13 mouse cellular contexts compared by ENCODE assay signal in the genomic region with DNA sequence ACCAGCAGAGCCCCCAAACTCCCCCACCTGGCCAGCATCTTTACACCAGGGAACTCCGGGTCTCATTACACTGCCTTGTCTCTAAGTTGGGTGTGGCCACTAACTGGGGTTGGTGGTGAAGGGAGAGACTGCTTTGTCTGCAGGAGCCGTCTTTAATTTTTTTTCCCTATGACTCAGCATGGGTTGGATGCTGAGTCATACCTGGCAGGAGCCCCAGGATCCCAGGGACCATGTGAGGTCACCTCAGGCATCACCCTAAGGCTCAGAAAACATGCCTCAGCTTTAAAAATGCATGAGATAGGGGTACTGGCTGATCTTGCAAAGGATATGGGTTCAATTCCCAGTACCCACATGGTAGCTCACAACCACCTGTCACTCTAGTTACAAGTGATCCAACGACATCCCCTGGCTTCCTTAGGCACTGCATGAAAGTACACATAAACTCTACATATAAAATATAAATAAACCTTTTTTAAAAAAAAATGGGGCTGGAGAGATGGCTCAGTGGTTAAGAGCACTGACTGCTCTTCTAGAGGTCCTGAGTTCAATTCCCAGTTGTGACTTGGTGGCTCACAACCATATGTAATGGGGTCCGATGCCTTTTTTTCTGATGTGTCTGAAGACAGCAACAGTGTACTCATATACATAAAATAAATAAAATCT. TPM values are rescaled to one million over a fixed set of nuclear protein-coding genes. Genes with fewer than 3 reads are reported as not detected.
DNase-seq lines count a peak whose midpoint lies in the region; ATAC-seq lines count a peak whose summit lies in the region.
"Had no signal": no experiment of that assay in that cellular context is flagged by ENCODE, and none has a peak within 500 bp of the region (broad histone marks: within the 10 kb centered on the region; RNA-seq: fewer than 3 reads in every experiment).

No protein-coding gene starts in this region.

- WGBS in liver, embryonic 11.5 days, result 48% methylated on average over 4 of the region's 4 CpGs
- WGBS in liver, embryonic 16.5 days (ENCODE audit: insufficient replicate concordance), result 29% methylated on average over 4 of the region's 4 CpGs
- 66% methylated on average over 4 of the region's 4 CpGs for WGBS in midbrain, embryonic 15.5 days
- WGBS in heart, embryonic 11.5 days (ENCODE audit: insufficient replicate concordance), result 53% methylated on average over 4 of the region's 4 CpGs

- H3K9ac ChIP-seq in liver, embryonic 11.5 days (ENCODE audit: low read depth, low read length), result no peak overlapping the region
- no peak overlapping the region for H3K9ac ChIP-seq in liver, embryonic 16.5 days (ENCODE audit: low read depth, low read length)
- no peak overlapping the region for H3K9ac ChIP-seq in midbrain, embryonic 15.5 days
- H3K9ac ChIP-seq in heart, embryonic 11.5 days (ENCODE audit: low read depth, low read length), result no peak overlapping the region
- H3K9ac ChIP-seq: forebrain, embryonic 12.5 days; hindbrain, embryonic 15.5 days; limb, embryonic 13.5 days; neural tube, embryonic 12.5 days had no signal

- no peaks in the 10 kb centered on the region; the same call in 1 of the 2 replicates for H3K9me3 ChIP-seq in liver, embryonic 11.5 days (ENCODE audit: control insufficient read depth, low read length)
- no peaks in the 10 kb centered on the region for H3K9me3 ChIP-seq in liver, embryonic 16.5 days (replicated peaks; ENCODE audit: control insufficient read depth, low read length)
- no peaks in the 10 kb centered on the region for H3K9me3 ChIP-seq in midbrain, embryonic 15.5 days
- no peaks in the 10 kb centered on the region for H3K9me3 ChIP-seq in heart, embryonic 11.5 days (replicated peaks; ENCODE audit: control insufficient read depth, low read length)
- H3K9me3 ChIP-seq: forebrain, embryonic 12.5 days; hindbrain, embryonic 15.5 days; limb, embryonic 13.5 days; neural tube, embryonic 12.5 days had no signal

- no peak overlapping the region for H3K4me3 ChIP-seq in liver, embryonic 11.5 days (ENCODE audit: low read depth, low read length)
- H3K4me3 ChIP-seq in liver, embryonic 16.5 days (ENCODE audit: low read depth, low read length), result no peak overlapping the region
- no peak overlapping the region for H3K4me3 ChIP-seq in midbrain, embryonic 15.5 days
- H3K4me3 ChIP-seq in heart, embryonic 11.5 days (ENCODE audit: low read depth, low read length), result no peak overlapping the region
- H3K4me3 ChIP-seq: forebrain, embryonic 12.5 days; hindbrain, embryonic 15.5 days; limb, embryonic 13.5 days; neural tube, embryonic 12.5 days had no signal

- DNase-seq in liver (peak; percentile 29), ES-CJ7 (ENCODE audit: low read depth, low spot score) (peak; percentile 64)
- no peak for DNase-seq in liver, embryonic 11.5 days (ENCODE audit: low spot score)
- peak; percentile 70 for DNase-seq in adrenal gland, postnatal 25 days
- no peak for DNase-seq in testis, postnatal 14 days (ENCODE audit: low spot score)

- H3K4me1 ChIP-seq in liver, embryonic 11.5 days (replicated peaks; ENCODE audit: control insufficient read depth, insufficient read depth, low read length), result no peaks in the 10 kb centered on the region
- peaks cover 4% of the 10 kb centered on the region; the same call in 1 of the 2 replicates for H3K4me1 ChIP-seq in liver, embryonic 16.5 days (ENCODE audit: control insufficient read depth, low read depth, low read length)
- no peaks in the 10 kb centered on the region for H3K4me1 ChIP-seq in midbrain, embryonic 15.5 days
- H3K4me1 ChIP-seq in heart, embryonic 11.5 days (ENCODE audit: control insufficient read depth, insufficient read depth, low read length), result no peaks in the 10 kb centered on the region
- H3K4me1 ChIP-seq: forebrain, embryonic 12.5 days; hindbrain, embryonic 15.5 days; neural tube, embryonic 12.5 days had no signal

- H3K36me3 ChIP-seq in liver, embryonic 11.5 days (ENCODE audit: control insufficient read depth, insufficient read depth, low read length), result no peaks in the 10 kb centered on the region
- H3K36me3 ChIP-seq in liver, embryonic 16.5 days (ENCODE audit: control insufficient read depth, insufficient read depth), result no peaks in the 10 kb centered on the region
- no peaks in the 10 kb centered on the region for H3K36me3 ChIP-seq in midbrain, embryonic 15.5 days (replicated peaks)
- H3K36me3 ChIP-seq in heart, embryonic 11.5 days (ENCODE audit: control insufficient read depth, insufficient read depth, low read length), result no peaks in the 10 kb centered on the region
- H3K36me3 ChIP-seq: forebrain, embryonic 12.5 days; hindbrain, embryonic 15.5 days; limb, embryonic 13.5 days; neural tube, embryonic 12.5 days had no signal

- ATAC-seq in liver, embryonic 11.5 days (replicated peaks; ENCODE audit: low FRiP score), result no peak
- ATAC-seq in liver, embryonic 16.5 days (ENCODE audit: low read depth), result peak; percentile 41; the same call in 1 of the 2 replicates
- no peak for ATAC-seq in midbrain, embryonic 15.5 days (replicated peaks)
- no peak for ATAC-seq in heart, embryonic 11.5 days (replicated peaks; ENCODE audit: insufficient number of reproducible peaks, low FRiP score, low TSS enrichment)

- H3K27ac ChIP-seq in liver, embryonic 11.5 days (ENCODE audit: low read depth, low read length), result no peak overlapping the region
- no peak overlapping the region for H3K27ac ChIP-seq in liver, embryonic 16.5 days (ENCODE audit: low read length)
- no peak overlapping the region for H3K27ac ChIP-seq in midbrain, embryonic 15.5 days
- H3K27ac ChIP-seq in heart, embryonic 11.5 days (ENCODE audit: low read depth, low read length), result no peak overlapping the region
- H3K27ac ChIP-seq: forebrain, embryonic 12.5 days; hindbrain, embryonic 15.5 days; limb, embryonic 13.5 days; neural tube, embryonic 12.5 days had no signal

- H3K4me2 ChIP-seq in liver, embryonic 11.5 days, result no peak overlapping the region
- H3K4me2 ChIP-seq in liver, embryonic 16.5 days (ENCODE audit: low read depth, low read length), result no peak overlapping the region
- H3K4me2 ChIP-seq in midbrain, embryonic 15.5 days, result no peak overlapping the region
- no peak overlapping the region for H3K4me2 ChIP-seq in heart, embryonic 11.5 days
- H3K4me2 ChIP-seq: forebrain, embryonic 12.5 days; hindbrain, embryonic 15.5 days; limb, embryonic 13.5 days; neural tube, embryonic 12.5 days had no signal

- H3K27me3 ChIP-seq in liver, embryonic 11.5 days (replicated peaks; ENCODE audit: control insufficient read depth, insufficient read depth, low read length), result no peaks in the 10 kb centered on the region; the same call in 1 of the 2 replicates
- no peaks in the 10 kb centered on the region for H3K27me3 ChIP-seq in liver, embryonic 16.5 days (ENCODE audit: control insufficient read depth, insufficient read depth, low read depth, low read length)
- no peaks in the 10 kb centered on the region for H3K27me3 ChIP-seq in midbrain, embryonic 15.5 days (replicated peaks)
- H3K27me3 ChIP-seq in heart, embryonic 11.5 days (ENCODE audit: control insufficient read depth, insufficient read depth, low read length), result no peaks in the 10 kb centered on the region
- H3K27me3 ChIP-seq: hindbrain, embryonic 15.5 days; limb, embryonic 13.5 days; neural tube, embryonic 12.5 days had no signal

RNA-seq across cellular contexts. Expression of gene Plxdc1, which starts 50.2 kb away (rescaled TPM):
- 0.47 and 0.77 TPM in 2 replicates for polyA plus RNA-seq in liver, embryonic 11.5 days (2014; fragmentation: Nextera tagmentation; extraction: Ambion mirVana)
- 13.4 and 20.9 TPM in 2 replicates for total RNA-seq in adrenal gland, postnatal 25 days (2021)
- polyA plus RNA-seq in liver, embryonic 16.5 days (2015; fragmentation: Nextera tagmentation; extraction: Ambion mirVana), result 0.65 and 1.2 TPM in 2 replicates
- polyA plus RNA-seq in midbrain, embryonic 15.5 days (2015; fragmentation: Nextera tagmentation; extraction: Ambion mirVana), result 1.7 and 1.8 TPM in 2 replicates
- polyA plus RNA-seq in heart, embryonic 11.5 days (2014; fragmentation: Nextera tagmentation; extraction: Ambion mirVana), result 0.14 TPM in 1 of 2 replicates, not detected in the other

RNA-seq across cellular contexts. Expression of gene Fbxo47, which starts 52.1 kb away (rescaled TPM):
- 1.1 TPM in 2 replicates for polyA plus RNA-seq in liver, embryonic 11.5 days (2014; fragmentation: Nextera tagmentation; extraction: Ambion mirVana)
- total RNA-seq in adrenal gland, postnatal 25 days (2021), result 1.2 TPM in 1 of 2 replicates, not detected in the other
- 0.39 TPM in 2 replicates for polyA plus RNA-seq in liver, embryonic 16.5 days (2015; fragmentation: Nextera tagmentation; extraction: Ambion mirVana)
- 0.57 and 0.70 TPM in 2 replicates for polyA plus RNA-seq in midbrain, embryonic 15.5 days (2015; fragmentation: Nextera tagmentation; extraction: Ambion mirVana)
- 0.66 and 1.3 TPM in 2 replicates for polyA plus RNA-seq in heart, embryonic 11.5 days (2014; fragmentation: Nextera tagmentation; extraction: Ambion mirVana)
- polyA plus RNA-seq: small intestine, adult 2 months had no signal

RNA-seq across cellular contexts. Expression of gene Arl5c, which starts 59.9 kb away (rescaled TPM):
- polyA plus RNA-seq in liver, embryonic 11.5 days (2014; fragmentation: Nextera tagmentation; extraction: Ambion mirVana), result 24.0 and 31.2 TPM in 2 replicates
- 0.79 TPM in 1 of 2 replicates, not detected in the other for total RNA-seq in adrenal gland, postnatal 25 days (2021)
- 7.4 and 8.3 TPM in 2 replicates for polyA plus RNA-seq in liver, embryonic 16.5 days (2015; fragmentation: Nextera tagmentation; extraction: Ambion mirVana)
- 9.5 and 10.8 TPM in 2 replicates for polyA plus RNA-seq in midbrain, embryonic 15.5 days (2015; fragmentation: Nextera tagmentation; extraction: Ambion mirVana)
- 7.2 and 8.0 TPM in 2 replicates for polyA plus RNA-seq in heart, embryonic 11.5 days (2014; fragmentation: Nextera tagmentation; extraction: Ambion mirVana)

Comparison
In these comparisons a context has a peak if more than half of its experiments do, and no peak if none do; other contexts are left out.
1. DNase-seq: peak in liver (single experiment), ES-CJ7 (single experiment) and adrenal gland, postnatal 25 days (single experiment); none in liver, embryonic 11.5 days (single experiment) and testis, postnatal 14 days (single experiment).